Mouse (Mus musculus) embryonic fibroblast, embryonic 13.5 days (primary cell): ENCODE measurements around the gene Iqsec1. TPM values are rescaled to one million over a fixed set of nuclear protein-coding genes. Genes with fewer than 3 reads are reported as not detected.

Experiments used
- H3K27ac ChIP-seq: 2 replicates; pipeline ENCODE4 v1.5.1; 2012; ENCODE audit warnings: low read length, control low read depth, inconsistent platforms; ENCODE audit not compliant: insufficient read depth
- H3K4me1 ChIP-seq: 2 replicates; pipeline ENCODE4 v1.6.1; 2011; ENCODE audit warnings: low read length; ENCODE audit not compliant: control insufficient read depth, insufficient read depth
- H3K4me3 ChIP-seq: 2 replicates; pipeline ENCODE4 v1.5.1; 2011; ENCODE audit warnings: mild to moderate bottlenecking, control low read depth, low read length; ENCODE audit not compliant: insufficient read depth
- CTCF ChIP-seq: IDR thresholded peaks from 2 replicates; pipeline ENCODE4 v1.5.1; 2011; ENCODE audit warnings: mild to moderate bottlenecking, control low read depth, low read length, moderate library complexity, borderline replicate concordance; ENCODE audit not compliant: insufficient read depth
- POLR2A ChIP-seq: IDR thresholded peaks from 2 replicates; pipeline ENCODE4 v1.6.1; 2011; ENCODE audit warnings: low read depth, mild to moderate bottlenecking, control low read depth, low read length, moderate library complexity
- polyA plus RNA-seq: library from polyadenylated mRNA; stranded (reverse); fragments of >200 nt; gene quantifications from 2 replicates; pipeline ENCODE4 v1.2.4, GENCODE M21; 2011; ENCODE audit warnings: low read depth; ENCODE audit not compliant: missing spikeins, insufficient read length

Gene Iqsec1
- polyA plus RNA-seq, 1 experiment: 56.0 TPM

DNA sequence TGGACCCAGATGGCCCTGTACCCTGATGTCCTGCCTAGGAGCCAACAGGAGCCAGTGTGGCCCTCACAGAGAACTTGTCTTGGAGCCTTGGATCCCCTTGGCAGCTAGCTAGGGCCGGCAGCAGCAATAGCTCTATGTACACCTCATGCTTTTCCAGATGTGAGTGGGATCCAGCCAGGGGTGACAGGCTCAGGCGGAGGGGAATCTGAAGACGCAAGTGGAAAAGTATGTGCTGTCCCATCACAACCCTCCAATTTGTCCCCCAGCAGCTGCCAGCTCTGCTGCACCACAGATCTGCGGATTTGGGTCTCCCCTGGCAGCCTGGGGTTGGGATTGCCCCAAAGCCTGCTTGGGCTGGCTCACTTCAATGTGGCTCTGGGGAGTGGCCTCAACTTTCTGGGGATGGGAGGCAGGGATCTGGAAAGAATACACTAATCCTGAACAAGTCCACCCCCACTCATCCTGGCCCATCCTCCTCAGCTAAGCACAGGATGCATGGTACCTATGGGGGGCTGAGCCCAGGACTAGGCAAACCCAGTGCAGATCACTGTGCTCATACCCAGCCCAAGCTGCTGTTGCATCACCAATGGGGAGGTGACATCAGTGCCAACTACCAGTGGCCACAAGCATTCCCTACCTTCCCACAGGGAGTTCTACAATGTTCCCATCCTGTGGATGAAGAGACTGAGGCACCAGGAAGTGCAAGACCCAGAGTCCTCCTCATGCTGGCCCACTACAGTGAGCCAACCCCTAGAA is 227.0 kb downstream of the Iqsec1 start:
- H3K4me3 ChIP-seq: no peak overlapping the region
- TF ChIP-seq CTCF (no peak), POLR2A (no peak)
- H3K27ac ChIP-seq: 0 out of 2 replicates have a peak overlapping the region, but pooled peaks have one; percentile 9
- 0 out of 2 replicates have a peak, but pooled peaks cover 5% of the 10 kb centered on the region for H3K4me1 ChIP-seq

DNA sequence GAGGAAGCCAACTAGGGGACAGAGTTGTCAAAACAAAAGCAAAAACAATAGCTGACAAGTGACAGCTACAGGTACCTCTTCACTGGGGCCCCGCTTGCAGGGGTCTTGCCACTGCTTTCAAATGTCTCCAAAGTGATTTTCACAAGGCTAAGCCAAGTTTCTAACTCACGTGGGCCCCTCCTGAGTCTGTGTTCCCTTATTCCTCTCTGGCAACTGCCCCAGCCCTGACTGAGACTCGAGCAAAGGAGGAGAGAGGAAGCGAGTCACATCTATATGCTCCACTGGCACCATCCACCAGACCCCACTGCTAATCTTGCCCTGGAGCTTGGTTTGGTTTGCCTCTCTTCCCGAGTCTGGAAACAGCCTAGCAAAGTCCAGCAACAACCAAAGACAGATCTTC is 227.6 kb downstream of the Iqsec1 start:
- H3K4me1 ChIP-seq: 0 out of 2 replicates have a peak, but pooled peaks cover 5% of the 10 kb centered on the region
- TF ChIP-seq CTCF (no peak), POLR2A (no peak)
- H3K4me3 ChIP-seq: no peak overlapping the region
- 0 out of 2 replicates have a peak overlapping the region, but pooled peaks have one; percentile 9 for H3K27ac ChIP-seq

DNA sequence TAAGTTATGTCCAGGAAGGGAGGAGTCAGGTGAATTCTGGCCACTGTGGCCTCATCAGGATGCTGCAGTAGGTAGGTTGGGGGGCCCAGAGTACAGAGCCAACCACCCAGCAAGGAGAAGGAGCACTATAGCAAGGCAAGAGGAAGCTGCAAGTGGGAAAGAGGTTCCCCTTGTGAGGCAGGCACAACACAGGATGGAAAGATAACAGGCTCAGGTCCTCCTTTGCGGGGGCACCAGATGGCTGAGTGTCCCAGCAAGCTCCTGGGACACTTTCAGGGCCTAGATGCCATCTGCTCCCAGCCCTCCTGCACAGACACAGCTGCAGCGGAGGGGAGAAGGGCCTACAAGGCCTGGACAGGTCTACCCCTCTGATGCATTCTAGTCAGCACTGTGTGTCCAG is 228.7 kb downstream of the Iqsec1 start:
- Histone ChIP-seq H3K4me3 (no peak overlapping the region), H3K4me1 (0 out of 2 replicates have a peak, but pooled peaks cover 5% of the 10 kb centered on the region), H3K27ac (no peak overlapping the region)
- no peak for TF ChIP-seq POLR2A
- no peak for TF ChIP-seq CTCF

DNA sequence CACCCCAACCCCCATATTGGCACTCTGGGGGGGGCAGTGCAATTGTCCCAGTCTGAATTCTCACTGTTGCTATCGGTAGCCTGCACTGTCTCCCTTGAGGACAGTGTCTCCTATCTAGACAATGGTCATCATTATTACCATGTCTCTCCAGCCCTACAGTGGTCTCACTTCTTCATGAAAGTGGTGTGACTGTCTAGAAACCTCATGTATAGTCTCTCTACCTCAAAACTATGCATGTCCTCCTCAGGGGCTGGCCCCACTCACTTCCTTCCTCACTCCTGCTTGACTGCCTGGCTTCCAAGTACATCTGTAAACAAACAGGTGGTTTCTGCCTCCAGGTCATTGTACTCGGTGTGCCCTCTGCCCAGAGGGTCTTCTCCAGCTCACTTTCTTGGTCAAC is 230.3 kb downstream of the Iqsec1 start:
- H3K4me3 ChIP-seq: no peak overlapping the region
- no peak overlapping the region for H3K27ac ChIP-seq
- H3K4me1 ChIP-seq: no peaks in the 10 kb centered on the region
- no peak for TF ChIP-seq CTCF
- TF ChIP-seq POLR2A: no peak

DNA sequence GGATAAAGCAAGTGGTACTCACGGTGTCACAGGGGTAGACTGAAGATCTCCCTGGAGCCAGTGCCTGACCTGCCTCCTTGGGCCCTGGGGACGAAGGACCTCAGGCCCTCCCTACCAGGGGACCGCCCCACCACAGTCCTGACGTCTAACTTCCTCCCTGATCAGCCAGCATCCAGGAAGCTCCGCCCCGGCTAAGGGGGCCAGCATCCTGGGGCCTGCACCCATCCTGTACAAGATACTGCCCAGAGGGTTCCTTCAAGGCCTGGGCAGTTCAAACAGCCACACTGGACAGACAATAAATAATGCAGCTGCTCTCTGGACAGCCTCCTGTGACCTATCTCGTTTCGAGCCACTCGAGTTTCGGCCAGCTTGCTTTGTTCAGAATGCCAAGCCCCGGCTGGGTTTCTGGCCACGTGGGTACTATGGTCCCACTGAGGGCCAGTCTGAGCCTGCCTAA is 231.0 kb downstream of the Iqsec1 start:
- Histone ChIP-seq H3K27ac (no peak overlapping the region), H3K4me1 (no peaks in the 10 kb centered on the region), H3K4me3 (no peak overlapping the region)
- TF ChIP-seq POLR2A (no peak), CTCF (no peak)

DNA sequence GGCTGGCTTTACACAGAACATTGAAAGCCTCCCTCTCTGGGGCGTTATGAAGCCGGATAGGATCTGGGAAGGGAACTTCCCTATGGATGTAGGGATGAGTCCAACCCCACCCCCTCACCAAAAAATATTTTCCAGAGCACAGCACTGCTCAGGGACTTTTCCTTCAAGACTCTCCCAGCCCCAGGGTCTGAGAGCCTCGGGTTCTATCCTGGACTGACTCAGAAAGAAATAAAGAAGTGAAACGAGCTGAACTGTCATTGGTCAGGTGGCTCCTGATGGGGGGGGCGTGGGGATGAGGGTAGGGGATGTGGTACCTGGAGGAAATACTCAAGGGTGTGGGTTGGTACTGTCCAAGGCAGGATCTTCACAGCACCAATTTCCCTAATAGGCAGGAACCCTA is 231.9 kb downstream of the Iqsec1 start:
- no peaks in the 10 kb centered on the region for H3K4me1 ChIP-seq
- H3K27ac ChIP-seq: no peak overlapping the region
- H3K4me3 ChIP-seq: no peak overlapping the region
- TF ChIP-seq POLR2A (no peak), CTCF (no peak)

DNA sequence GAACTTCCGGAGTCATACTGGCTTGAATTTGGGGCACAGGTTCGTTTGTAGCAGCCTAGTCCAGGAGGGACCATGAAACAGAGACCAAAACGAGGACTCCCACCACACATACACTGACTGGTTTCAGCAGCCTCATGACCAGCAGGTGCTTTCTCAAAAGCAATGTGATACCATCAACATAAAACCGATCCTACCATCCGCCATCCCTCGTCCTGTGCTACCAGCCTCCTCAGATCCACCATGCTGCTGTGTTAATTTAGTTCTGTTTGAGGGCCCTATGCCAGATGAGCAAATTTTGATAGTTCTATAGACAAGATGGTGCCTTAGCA is 232.9 kb downstream of the Iqsec1 start:
- Histone ChIP-seq H3K4me1 (no peaks in the 10 kb centered on the region; the same call in 1 of the 2 replicates), H3K27ac (no peak overlapping the region), H3K4me3 (no peak overlapping the region)
- no peak for TF ChIP-seq POLR2A
- no peak for TF ChIP-seq CTCF

DNA sequence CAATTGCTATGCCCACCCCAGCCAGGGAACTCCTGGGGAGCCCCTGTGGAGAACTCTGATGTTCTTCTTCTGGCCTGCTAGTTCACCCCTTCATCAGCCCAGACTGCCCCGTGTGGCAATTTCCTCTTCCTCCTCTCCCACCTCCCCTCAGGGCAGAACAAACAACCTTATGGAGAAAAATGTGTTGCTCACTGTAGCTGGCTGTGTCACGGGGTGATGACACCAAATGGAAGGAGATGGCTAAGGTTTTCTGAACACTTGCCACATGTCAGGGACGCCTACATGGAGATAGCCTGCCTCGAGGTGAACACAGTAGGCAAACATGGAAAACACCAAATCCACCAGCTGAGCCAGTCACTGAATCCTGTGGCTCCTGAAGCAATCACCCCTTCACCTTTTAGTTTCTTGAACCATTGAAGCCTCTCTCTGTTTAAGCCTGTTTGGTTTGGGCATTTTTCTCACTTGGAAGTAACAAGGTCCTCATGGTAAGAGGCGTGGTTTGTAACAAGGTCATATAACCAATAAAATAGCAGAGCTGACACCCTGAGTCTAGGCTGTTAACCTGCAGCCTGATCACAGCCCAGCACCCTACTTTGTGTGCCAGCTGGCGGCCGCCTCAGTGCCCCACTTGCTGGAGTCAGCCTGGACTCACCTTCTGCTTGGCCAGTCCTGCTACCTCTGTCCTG is 233.4 kb downstream of the Iqsec1 start:
- Histone ChIP-seq H3K27ac (no peak overlapping the region), H3K4me1 (no peaks in the 10 kb centered on the region; the same call in 1 of the 2 replicates), H3K4me3 (no peak overlapping the region)
- TF ChIP-seq POLR2A: no peak
- TF ChIP-seq CTCF: no peak

DNA sequence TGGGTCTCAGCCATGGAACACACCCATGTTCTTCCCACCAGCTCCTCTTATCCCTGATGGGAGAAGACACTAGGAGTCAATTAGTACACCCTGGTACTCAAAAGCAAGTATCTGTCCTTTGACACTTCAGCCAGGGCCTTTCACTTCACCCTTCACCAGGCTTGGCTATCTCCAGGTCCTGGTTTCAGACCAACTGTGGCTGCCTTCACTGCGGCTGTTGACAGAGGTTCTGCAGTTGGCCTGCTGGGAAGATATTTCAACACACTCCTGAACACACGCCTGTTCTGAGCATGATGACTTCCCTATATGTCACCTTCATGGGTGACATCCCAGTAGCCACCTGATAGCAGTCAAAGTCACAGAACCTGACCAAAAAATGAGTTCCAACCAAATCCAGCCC is 234.4 kb downstream of the Iqsec1 start:
- no peak for TF ChIP-seq POLR2A
- no peak for TF ChIP-seq CTCF
- Histone ChIP-seq H3K4me1 (peaks cover 4% of the 10 kb centered on the region; the same call in 1 of the 2 replicates), H3K27ac (no peak overlapping the region), H3K4me3 (no peak overlapping the region)

DNA sequence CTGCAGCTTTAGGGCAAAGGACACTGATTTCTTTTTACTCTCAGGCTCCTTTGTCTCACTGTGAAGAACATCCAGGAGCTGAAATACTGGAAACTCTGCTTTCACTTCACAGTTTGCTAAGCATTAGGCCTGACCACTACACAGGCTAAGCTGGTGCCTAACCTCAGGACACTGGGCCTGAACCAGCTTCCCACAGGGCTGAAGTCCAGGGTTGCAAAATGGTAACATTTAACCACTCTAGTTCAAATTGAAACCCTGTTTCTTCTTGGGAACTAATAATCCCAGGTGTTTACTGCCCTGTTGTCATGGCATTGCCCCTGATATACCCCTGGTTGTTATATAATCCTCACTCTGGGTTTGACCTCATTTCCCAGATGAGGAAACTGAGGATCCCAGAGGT is 234.8 kb downstream of the Iqsec1 start:
- TF ChIP-seq POLR2A (no peak), CTCF (no peak)
- H3K4me1 ChIP-seq: peaks cover 7% of the 10 kb centered on the region; the same call in 1 of the 2 replicates
- no peak overlapping the region for H3K4me3 ChIP-seq
- H3K27ac ChIP-seq: no peak overlapping the region
